Mouse (Mus musculus) lung, postnatal 0 days (tissue): ENCODE results near the gene Ankrd16.

Experiments used
- CTCF ChIP-seq: IDR thresholded peaks from 2 replicates; pipeline ENCODE4 v1.5.1; 2016; ENCODE audit warnings: antibody characterized with exemption, mild to moderate bottlenecking
- EP300 ChIP-seq: IDR thresholded peaks from 2 replicates; pipeline ENCODE4 v1.6.1; 2016; ENCODE audit warnings: antibody characterized with exemption, mild to moderate bottlenecking, control low read depth

DNA sequence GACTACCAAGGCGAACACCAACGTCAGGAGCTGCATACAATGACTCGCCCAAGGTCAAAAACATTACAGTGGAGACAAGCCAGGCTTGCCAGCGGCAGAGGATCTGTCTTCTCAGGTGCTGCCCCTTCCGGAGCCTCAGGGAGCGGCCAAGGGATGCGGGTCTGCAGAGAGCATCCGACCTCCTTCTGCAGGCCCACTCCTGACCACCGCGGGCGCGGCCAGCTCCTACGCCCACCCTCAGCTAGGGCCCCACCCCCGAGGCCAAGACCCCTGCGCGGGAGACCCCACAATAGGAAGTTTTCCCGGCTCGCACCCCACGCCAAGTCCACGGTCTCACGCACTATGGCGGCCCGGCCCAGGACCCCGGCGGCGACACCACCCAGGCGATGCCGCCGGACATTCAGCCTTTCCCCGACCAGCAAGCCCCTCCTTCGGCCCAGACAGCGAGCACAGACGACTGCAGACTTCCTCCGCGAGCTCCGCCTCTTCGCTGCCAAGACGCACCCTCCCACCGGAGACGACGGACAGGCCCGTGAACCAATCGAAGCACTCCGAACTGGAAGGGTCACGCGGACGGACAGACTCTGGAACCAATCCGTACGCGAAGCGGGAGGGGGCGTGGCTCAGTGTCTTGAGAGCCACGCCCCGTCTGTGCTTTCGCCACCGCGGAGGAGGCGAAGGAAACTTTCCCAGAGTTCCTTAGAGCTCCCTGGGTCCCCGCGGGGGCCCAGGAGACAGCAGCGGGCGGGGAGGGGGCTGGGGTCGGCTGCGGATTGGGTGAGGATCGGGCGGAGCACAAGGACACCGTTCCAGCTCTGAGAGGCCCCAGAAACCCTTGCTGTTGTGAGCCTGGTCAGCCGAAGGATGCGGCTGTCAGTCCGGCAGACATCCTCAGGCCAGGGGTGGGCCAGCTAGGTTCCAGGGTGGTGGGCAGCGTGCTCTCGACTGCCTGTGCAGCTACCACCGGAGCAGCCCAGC is at the start of gene Ankrd16, which contains the start of gene Fbh1:
- TF ChIP-seq CTCF (peak; percentile 17; the same call in 1 of the 2 replicates), EP300 (0 out of 2 replicates have a peak, but pooled peaks have one; percentile 12)
